Mouse (Mus musculus): ENCODE measurements around the gene Acy3.

DNA sequence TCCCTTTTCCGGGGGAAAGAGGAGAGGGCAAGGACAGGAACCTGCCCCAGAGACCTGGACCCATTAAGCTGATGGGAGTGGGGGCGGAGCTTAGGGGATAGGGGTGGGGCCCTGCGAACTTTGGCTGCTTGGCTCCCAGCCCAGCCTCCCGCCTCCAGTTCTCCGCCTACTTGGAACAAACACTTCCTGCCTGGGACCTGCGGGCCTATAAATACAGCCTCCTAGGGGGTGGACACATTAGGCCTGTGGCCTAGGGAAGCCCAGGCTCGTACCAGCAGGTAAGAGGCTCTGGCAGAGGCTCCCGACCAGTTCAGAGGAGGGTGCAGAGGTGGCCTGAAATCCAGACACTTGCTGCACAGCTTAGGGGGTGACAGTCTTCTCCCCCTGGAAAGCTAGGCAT is at the start of gene Acy3:
- peak; percentile 99 for TF ChIP-seq POLR2A (IDR thresholded peaks at IDR 0.05; ENCODE audit: low read depth, low read length)
- TF ChIP-seq CTCF (conservative IDR thresholded peaks at IDR 0.05; ENCODE audit: insufficient read depth, insufficient read length, low read depth, low read length): no peak
